Mouse (Mus musculus) lung, postnatal 0 days (tissue): ENCODE data around the gene F2rl2.

Experiments used
- CTCF ChIP-seq: IDR thresholded peaks from 2 replicates; pipeline ENCODE4 v1.5.1; 2016; ENCODE audit warnings: antibody characterized with exemption, mild to moderate bottlenecking
- EP300 ChIP-seq: IDR thresholded peaks from 2 replicates; pipeline ENCODE4 v1.6.1; 2016; ENCODE audit warnings: antibody characterized with exemption, mild to moderate bottlenecking, control low read depth

- TF ChIP-seq EP300 (no peak), CTCF (no peak)
These were observed 17.8 kb downstream of the F2rl2 start for GRCm38 (mm10) chr13:95714271-95714975.
